Mouse (Mus musculus) heart, postnatal 14 days (tissue): ENCODE measurements around the gene Rnf130. TPM values are rescaled to one million over a fixed set of nuclear protein-coding genes. Genes with fewer than 3 reads are reported as not detected.

ENCODE experiments used
- DNase-seq, 2 experiments: peaks; one replicate each; pipeline ENCODE4 v3.0.0; 2021 to 2022
- intact Hi-C: fragments of 180-260 bp; cut with DNase I; formaldehyde crosslinking; loops from one replicate; pipeline ENCODE4 v1.15.1; 2025
- total RNA-seq, 2 experiments: library from RNA; stranded (reverse); gene quantifications; 2 replicates each; pipeline ENCODE4 v1.2.3; 2021

The Rnf130 gene
- total RNA-seq, 2 experiments from 2014 or later: 45.0 to 53.6 TPM

DNA sequence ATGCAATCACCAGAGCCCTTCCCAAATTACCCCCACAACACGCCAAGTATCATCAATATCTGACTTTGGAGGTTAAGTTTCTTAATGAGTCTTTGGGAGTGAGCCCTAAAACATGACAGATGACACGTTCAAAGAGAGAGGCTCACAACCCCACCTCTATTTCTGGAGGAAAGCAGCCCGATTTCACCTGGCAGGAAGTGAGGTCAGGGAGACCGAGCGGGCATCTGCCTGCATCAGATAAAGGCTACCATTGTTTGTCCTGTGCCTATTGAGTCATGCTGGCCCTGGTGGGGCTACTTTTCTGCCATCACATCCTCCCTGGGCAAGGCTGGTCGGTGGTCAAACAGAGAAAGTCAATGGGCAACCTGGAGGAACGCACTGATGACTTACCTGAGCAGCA, 7.6 kb upstream of the Rnf130 start:
- DNase-seq: no peak
- intact Hi-C loops: no loop called here

- intact Hi-C loops: no loop called here
- no peak for DNase-seq
Measured at GRCm38 (mm10) chr11:50018848-50019247, 6.3 kb upstream of the Rnf130 start.

- DNase-seq: no peak
- intact Hi-C loops: no loop called here
Measured at GRCm38 (mm10) chr11:50022085-50022484, 3.1 kb upstream of the Rnf130 start.

- no peak for DNase-seq
- intact Hi-C loops: loop anchor here (2.0 kb wide), 1 partner anchor 106 kb away; the partner anchor contains the start of gene Tbc1d9b
Measured at GRCm38 (mm10) chr11:50024445-50024832, 707 bp upstream of the Rnf130 start.

DNA sequence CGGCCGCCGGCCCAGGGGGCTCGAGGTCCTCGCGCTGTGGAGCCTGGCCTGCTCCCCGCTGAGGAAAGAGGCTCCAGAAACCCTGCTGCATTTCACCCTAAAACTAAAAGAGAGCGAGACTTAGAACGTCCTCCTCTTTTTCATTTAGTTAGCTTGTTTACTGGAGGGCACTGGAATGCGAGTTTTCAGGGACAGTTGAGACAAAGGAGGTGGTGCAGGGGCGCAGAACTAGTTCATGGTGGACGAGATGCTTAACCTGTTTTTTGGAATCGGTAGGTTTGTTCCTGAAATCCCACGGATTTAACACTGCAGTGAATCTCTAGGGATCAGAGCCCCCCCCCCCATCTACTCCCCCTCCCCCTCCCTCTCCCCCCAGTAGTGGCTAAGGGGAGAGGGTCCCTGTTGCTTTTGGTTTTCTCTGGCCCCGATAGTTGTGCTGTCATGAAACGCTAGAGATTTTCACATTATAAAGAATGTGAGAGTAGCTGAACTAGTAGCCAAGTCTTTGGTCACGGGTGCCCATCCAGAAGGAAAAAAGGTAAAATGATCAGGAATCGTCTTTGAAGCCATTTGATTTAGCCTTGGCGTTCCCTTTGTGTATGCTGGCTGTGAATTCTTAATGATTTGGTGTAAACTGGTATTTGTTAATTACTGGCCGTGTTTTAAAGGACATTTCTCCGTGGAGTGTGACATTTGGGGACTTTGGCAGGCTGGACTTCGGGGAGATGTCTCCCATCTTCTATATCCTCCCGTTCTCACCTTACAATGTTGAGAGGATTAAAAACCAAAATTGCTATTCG, 775 bp downstream of the Rnf130 start:
- intact Hi-C loops: loop anchor here (1.0 to 5.0 kb wide), 3 partner anchors 41 to 105 kb away; partner anchors contain the start of gene Tbc1d9b
- DNase-seq: no peak

DNA sequence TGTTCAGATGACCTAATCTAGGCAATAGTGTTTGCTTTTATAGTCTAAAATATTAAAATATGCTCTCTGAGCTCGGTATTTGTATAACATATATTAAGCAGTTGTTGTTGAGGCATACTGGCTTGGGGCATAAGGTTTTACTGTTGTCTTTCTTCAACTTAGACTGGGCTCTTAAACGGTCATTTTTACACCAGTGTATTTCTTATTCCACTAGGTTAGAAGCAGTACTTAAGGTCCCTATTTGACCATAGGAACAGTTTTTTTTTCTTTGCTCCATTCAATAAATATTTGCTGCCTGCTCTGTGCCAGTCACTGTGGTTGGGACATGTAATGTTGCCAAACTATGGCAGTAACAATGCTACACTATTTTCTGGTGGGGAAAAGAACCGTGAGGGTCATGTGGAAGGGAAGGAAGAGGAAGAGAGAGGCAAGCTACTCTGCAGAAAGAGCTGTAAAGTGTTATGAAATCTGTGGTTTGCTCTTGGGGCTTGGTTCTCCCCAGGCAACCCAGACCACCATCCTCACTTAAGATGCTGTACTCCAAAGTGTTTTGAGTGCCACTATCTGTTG, 1.5 kb downstream of the Rnf130 start:
- DNase-seq: no peak
- intact Hi-C loops: loop anchor here (5.0 kb wide), 1 partner anchor 41 kb away; no protein-coding TSS in a partner anchor

DNA sequence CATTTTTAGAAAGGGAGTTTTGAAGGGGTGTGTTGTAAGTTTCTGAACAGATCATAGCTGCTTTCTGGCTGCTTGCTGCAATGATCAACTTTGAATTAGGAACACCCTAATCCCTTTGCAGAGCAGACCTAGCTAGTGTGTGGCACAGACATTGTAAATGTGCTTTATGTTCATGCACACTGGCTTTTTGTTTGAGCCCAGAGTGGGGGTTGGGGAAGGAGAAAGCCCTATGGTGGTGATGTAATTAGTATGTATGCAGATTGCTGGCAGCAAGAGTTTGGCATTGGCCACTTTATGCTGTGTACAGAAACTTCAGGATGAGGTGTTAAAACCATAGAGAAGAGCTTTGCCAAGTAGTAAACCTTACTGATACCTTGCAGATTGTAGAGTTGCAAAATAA, 3.3 kb downstream of the Rnf130 start:
- intact Hi-C loops: loop anchor here (5.0 kb wide), 1 partner anchor 39 kb away; no protein-coding TSS in a partner anchor
- no peak for DNase-seq

DNA sequence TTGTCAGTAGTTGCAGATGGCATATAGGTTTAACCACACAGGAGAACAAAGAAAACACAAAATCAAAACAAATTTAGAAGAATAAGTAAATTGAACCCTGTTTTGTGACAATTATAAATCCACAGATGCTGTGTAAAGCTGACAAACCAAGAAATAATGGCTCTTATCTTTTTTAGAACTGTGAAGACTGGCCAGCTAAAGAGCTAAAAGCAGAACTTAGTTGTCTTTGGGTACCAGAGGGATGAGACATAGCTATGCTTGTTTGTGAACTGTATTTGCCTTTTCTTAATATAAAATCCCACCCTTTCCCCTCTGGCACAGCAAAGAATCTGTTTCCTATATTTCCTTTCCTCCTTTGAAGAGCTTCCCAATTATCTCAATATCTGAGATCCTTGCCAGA, 9.0 kb downstream of the Rnf130 start:
- intact Hi-C loops: no loop called here
- DNase-seq: no peak

DNA sequence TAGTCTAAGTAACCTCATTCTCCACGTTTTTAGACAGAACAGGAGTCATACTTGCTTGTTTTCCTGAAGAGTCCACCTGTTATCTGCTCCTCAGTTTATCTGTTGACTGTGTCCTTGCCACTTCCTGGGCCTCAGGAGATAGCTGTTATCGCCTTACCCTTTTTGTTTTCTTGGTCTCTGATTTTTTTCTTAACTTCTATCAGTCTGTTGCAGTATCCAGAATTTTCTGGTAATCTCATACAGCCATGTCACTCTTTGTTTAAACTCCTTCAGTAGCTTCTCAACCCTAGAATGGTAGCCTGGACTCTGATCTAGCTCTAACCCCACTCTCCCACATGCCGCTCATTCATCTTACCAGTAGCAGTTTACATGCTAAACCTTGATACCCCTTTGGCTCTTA, 10.6 kb downstream of the Rnf130 start:
- DNase-seq: no peak
- intact Hi-C loops: loop anchor here (1.0 kb wide), 1 partner anchor 10 kb away; no protein-coding TSS in a partner anchor

DNA sequence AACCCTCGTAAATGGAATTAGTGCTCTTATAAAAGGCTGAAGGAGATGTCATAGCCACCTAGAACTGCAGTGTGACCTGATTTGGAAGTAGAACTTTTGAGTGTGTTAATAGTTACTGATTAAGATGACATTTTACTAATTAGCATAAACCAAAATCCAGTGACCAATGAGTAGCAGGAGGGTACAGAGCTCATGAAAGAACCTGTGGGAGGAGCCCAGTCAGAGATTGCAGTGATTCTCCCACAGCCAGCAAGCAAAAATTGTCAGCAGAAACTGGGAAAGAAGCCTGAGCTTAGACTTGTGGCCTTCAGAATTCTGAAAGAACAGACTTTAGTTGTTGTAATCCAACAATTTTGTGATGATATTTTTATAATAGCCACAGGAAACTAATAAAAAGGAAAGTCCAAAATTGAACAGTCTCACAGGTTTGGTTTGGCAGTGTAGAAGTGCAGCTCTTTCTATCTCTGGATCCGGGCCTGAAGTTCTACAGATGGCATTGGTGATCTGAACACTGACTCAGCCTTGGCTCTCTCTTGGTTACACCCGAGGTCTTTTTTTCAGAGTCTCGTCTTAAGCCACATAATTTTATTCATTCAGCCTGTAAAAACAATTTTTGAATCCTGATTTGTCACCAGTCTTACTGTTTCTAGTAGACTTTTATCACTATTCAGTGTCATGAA, 11.8 kb downstream of the Rnf130 start:
- no peak for DNase-seq
- intact Hi-C loops: no loop called here

DNA sequence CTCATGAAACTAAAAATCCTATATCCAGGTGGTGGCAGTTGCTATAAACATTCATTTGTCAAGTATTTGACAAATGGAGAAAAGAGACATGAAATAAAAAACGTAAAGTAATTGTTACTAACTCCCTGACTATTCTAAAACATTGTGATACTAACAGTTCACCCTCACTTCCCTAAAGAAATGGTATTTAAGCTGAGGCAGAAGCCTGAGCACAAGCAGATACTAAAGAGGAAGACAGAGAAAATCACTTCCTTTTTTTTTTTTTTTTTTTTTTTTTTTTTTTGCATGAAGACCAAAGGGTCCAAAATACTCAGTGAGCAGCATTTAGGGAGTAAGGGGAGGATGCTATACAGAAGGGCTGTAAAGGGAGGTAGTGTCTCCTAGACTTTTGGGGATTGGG, 13.6 kb downstream of the Rnf130 start:
- intact Hi-C loops: no loop called here
- no peak for DNase-seq

DNA sequence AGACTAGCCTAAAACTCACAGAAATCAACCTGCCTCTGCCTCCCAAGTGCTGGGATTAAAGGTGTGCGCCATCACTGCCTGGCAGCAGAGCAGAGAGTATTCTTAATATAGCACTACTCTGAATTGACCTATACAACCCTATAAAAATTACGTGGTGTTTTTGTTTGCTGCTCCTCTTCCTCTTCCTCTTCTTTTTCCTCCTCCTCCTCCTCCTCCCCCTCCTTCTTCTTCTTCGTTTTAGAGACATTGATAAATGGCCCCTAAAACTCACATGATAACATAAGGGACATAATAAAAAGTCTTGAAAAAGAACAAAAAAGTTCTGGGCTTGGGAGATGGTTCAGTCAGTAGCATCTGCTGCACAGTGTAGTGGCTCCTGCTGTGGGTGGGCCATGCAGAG, 16.0 kb downstream of the Rnf130 start:
- intact Hi-C loops: no loop called here

GRCm38 (mm10) chr11:50042345-50042997, 17.3 kb downstream of the Rnf130 start:
- intact Hi-C loops: no loop called here
- DNase-seq: no peak

More for the DNA sequence above, 16.0 kb downstream of the Rnf130 start:
- no peak for DNase-seq

DNA sequence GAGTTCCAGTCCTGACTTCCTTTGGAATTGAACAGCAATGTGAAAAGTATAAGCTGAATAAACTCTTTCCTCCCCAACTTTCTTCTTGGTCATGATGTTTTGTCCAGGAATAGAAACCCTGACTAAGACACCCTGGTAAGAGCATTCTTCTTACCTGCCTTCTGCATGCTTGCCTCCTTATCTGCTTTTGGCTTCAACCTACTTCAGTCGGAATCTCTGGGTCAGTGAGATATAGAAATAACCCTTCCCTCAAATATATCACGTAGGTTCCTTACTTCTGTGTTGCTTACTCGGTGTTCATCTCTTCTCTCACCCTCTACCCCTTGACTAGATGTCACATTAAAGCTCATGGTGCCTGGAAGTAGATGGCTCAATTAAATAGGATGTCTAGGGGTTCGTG, 19.3 kb downstream of the Rnf130 start:
- intact Hi-C loops: no loop called here
- DNase-seq: no peak

- intact Hi-C loops: no loop called here
- no peak for DNase-seq
Measured at GRCm38 (mm10) chr11:50047610-50048009, 22.5 kb downstream of the Rnf130 start.

DNA sequence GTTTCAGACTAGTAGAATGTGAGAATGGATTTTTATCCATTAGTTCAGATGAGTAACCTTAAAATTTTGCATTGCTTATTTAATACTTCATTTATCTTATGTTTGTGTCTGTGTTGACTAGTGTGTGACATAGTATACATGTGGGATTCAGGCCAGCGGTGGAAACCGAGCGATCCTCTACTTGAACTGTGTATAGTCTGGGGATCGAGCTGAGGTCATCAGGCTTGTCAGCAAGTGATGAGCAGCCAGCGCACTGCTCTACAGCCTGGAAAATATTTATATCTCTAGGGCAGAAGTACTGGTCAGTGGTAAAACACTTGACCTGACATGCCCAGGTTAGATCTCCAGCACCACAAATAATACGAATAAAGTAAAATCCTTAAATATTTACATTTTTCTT, 23.0 kb downstream of the Rnf130 start:
- intact Hi-C loops: no loop called here
- DNase-seq: no peak

DNA sequence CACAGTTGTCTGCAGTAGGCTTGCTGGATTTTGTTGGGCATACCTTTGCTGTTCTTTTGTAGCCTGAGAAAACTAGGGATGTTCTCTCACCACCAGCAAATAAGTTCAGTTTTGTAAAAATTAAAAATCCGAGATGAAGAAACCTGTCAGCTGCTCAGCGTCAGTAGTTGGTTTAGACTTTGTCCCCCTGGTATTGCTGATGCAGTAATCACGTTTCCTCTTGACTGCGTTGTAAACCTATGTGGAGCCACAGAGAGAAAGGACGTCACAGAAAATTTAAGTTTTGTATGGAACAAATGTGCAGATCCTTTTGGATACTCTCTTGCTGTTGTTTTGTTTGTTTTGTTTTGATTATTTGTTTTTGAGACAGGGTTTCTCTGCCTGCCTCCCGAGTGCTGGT, 25.2 kb downstream of the Rnf130 start:
- intact Hi-C loops: no loop called here
- DNase-seq: no peak

DNA sequence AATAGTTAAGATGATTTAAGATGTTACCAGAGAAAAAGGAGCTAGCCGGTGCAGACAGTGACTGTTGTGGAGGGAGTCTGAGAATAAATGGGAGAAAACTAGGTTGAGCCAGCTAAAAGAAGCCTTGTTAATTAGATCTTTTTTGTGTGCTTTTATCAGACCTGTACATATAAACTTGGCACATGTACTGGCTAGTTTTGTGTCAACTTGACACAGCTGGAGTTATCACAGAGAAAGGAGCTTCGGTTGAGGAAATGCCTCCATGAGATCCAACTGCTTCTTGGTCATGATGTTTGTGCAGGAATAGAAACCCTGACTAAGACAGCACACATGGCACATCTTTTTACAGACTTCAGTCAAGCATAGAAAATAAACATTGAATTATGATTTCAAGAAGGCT, 32.6 kb downstream of the Rnf130 start:
- intact Hi-C loops: no loop called here
- no peak for DNase-seq

DNA sequence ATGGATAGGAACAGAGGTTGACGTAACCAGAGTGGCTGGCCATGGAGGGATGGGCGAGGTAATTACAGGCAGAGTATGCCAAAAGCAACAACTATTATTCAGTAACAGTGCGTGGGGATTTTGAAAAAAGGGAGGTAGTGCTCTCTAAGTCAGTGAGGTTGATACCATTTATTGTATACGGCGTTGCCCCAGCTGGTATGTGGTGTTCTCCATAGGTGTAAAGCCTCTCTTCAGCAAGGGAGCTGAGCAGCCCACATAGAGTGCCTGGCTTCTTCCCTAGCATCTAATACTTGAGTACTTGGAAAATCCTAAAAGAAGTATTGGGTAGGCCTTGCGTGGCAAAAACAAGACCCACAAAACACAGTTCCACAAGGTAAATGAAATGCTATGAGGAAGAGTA, 33.1 kb downstream of the Rnf130 start:
- intact Hi-C loops: no loop called here
- no peak for DNase-seq

GRCm38 (mm10) chr11:50059045-50059444, 33.9 kb downstream of the Rnf130 start:
- intact Hi-C loops: no loop called here

GRCm38 (mm10) chr11:50062116-50062515, 37.0 kb downstream of the Rnf130 start:
- intact Hi-C loops: no loop called here

More at GRCm38 (mm10) chr11:50059045-50059444, 33.9 kb downstream of the Rnf130 start:
- no peak for DNase-seq

More at GRCm38 (mm10) chr11:50062116-50062515, 37.0 kb downstream of the Rnf130 start:
- peak; percentile 3 to 4 for DNase-seq
